Mouse (Mus musculus) frontal cortex, adult (tissue): ENCODE measurements around the gene Tmem175.
"Not testable (repeated sequence)": the region's sequence is repeated elsewhere in the genome, so short reads cannot be mapped to it uniquely, and the experiment has no call there.

Experiments used
- ATAC-seq: cut with Nextera tagmentation; 2 replicates; pipeline ENCODE4 v1.9.2; 2017; ENCODE audit warnings: mild to moderate bottlenecking, moderate library complexity, mixed read lengths; ENCODE audit not compliant: low TSS enrichment

Tmem175 gene

DNA sequence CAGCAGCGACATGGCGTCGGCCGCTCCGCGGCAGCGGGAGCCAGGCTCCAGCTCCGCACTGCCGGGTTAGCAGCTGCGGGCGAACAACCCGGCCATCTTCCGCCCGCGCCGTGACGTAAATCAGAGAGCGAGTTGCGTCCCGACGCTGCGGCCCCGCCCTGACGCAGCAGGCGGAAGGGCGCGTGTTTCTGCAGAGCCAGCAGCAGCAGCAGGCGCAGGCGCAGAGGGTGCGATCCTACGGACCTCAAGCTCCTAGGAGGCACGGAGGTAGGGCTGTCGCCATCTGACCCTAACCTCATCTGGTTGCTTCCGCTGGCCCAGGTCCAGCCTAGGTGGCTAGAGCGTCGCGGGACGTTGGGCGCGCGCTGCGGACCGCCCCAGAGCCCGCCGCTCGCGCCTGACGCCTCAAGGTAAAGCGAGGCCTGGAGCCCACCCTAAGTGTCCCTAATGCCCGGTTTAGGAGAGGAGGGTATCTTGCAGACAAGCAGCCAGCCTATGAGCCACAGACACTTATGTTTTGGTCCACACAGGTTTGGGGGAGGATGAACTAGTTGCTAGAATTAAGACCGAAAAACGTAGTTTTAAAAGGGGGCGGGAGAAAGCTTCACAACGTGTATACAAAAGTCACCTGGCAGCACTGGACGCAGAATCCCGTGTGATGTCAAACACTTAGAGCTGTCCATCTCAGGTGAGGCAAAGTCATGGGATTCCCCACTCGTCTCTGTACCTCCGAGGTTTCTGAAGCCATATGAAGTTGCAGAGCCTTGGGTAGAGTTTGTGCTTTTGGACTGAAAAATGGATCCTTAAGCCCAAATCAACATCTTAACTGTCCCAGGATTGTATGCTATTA lies at the start of gene Tmem175, which contains the start of gene Gak:
Gene Tmem175, plus strand, starts transcription at position 137 of the 850 bp plus-strand sequence.
Gene Gak, minus strand, starts transcription at position 122 of the 850 bp plus-strand sequence.
- ATAC-seq = peak; percentile 97

DNA sequence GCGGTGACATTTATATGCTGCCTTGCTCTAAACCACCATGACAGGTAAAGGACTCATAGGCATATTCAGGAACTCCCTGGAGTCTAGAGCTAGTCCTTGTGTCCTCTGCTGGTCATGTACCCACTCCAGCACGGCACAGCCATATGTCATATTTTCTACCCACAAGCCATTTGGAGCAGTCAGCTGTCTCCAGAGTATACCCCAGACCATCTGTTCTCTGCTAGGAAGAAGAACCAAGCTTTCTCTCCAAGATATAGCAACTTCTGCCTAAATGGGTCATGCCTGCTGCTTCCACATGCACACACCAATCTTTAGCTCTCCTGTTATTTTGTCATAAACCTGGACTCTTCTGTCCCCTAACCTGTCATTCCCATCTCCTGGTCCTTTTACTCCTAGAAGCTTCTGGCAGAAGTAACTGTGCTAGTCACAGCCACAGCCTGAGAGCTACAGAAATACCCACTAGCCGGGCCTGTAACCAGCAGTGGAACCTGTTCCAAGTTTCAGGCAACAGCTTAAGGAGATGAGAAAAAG lies 48.1 kb upstream of the Tmem175 start:
- ATAC-seq = peak; percentile 90

DNA sequence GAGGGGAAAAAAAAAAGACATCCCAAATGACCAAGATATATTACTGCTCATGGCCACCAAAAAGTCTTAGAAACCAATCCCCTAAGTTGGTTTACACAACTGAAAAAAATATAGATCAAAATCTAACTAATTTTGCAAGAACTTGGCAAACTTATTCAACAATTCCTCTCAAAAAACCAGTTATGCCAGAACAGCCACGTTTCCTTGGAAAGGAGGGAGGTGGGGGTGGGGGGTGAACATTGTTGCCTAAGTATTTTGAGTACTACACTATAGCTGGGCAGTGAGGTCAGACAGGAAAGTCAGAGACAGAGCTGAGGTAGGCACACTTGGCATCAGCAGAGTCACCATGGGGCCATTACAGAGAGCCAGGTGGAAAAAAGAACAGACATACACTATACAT lies 29.6 kb upstream of the Tmem175 start:
- ATAC-seq = no peak

DNA sequence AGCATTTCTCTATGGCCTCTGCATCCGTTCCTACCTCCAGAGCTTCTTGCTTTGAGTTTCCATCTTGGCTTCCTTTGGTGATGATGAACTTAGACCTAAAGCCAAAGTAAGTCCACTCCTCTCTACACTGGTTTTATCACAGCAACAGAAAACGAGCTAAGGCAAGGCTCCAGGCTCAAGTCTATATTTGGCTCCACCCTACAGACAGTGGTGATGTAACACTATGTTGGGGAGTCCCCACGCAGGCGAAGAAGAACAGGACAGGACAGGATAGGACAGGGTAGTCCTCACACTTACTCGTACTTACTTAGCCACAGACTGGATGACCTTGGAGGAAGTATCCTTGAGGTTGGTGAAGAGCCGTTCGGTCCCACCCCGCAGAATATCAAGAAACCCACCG lies 27.0 kb upstream of the Tmem175 start:
- peak; percentile 98 for ATAC-seq

DNA sequence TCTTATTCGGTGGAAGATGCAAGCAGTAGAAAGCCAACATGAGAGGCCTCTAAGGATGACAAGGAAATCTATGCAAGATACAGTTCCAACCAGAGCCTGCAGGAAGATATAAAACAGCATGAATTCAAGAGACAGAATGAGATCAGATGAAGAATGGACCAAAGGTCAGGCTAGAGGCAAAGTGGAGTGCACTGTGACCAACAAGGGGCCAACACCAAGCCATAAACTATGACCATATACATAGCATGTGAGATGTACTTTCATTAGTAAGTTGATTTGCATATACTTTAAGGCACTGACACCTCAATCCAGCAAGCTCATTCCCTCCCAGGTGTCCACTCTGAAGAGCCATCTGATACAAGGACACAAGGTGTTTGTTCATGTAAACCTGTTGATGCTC lies 19.1 kb upstream of the Tmem175 start:
- no peak for ATAC-seq

DNA sequence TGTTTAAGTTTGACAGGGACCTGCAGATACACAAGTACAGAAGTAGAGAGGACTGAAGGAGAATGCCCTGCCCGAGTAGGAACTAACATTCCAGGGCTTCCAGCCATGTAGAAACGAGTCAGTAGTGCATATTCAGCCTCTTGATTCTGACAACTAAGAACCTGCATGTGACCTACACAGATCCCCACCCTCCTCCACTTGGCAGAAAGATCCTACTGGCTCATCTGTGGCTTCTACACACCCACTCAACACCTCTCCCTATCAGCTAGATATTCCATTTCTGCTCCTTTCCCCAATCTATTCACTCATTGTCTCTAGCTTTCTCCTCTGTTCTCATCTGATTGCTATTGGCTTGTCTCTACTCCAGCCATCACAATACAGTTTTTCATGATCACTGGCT lies 7.7 kb upstream of the Tmem175 start:
- ATAC-seq = peak; percentile 86

DNA sequence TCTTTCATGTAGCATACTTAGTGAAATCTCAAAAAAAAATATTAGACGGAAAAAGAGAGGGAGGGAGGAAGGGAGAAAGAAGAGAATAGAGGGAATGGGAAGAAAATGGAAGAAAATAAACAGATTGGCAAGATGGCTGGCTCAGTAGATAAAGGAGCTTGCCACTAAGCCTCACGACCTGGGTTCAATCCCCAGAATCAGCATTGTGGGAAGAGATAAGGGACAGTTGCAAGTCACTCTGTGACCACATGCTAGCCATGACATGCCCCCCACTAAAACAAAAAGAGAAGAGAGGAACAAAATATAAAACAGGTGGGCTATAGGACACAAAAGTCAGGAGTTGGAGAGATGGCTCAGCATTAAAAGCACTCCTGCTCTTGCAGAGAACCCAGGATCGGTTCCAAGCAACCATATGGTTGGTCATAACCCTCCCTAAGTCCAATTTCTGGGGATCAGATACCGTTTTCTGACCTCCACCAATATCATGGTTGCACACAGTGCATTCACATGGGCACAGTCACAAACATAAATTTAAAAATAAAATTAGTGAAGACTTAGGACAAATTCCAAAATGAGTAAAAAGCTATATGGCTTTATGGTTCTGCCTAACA lies 3.4 kb upstream of the Tmem175 start:
- no peak for ATAC-seq

DNA sequence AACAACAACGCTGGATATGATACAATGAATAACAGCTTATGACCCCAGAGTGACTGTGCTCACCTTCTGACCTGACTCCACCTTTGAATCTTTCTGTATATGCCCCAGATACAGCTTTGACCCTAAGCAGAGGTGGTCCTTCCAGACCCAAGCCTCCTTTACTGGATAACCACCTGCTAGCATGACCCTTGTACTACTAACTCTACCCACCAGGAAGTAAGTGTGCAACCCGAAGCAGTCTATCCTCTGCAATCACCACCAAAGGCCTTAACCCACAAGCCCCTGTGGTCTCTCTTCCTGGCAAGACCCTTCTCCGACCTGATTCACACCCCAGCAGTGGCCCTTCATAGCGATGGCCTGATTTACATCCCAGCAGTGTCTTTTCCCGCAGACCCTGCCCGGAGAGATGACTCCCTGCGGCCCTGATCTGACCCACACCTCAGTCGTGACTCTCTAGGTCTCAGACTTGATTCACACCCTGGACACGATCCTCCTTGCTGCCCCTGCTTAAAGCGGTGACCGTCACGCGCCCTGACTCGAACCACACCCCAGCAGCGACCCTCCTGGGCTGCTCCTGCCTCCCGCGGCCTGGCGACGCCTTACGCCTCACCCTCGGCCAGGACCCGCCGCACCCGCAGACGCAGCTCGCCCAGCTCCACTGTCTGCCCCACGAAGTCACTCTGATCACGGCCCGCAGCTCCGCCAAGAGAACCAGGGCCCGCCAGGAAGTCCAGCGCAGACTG lies 508 bp upstream of the Tmem175 start:
- peak; percentile 72 for ATAC-seq

DNA sequence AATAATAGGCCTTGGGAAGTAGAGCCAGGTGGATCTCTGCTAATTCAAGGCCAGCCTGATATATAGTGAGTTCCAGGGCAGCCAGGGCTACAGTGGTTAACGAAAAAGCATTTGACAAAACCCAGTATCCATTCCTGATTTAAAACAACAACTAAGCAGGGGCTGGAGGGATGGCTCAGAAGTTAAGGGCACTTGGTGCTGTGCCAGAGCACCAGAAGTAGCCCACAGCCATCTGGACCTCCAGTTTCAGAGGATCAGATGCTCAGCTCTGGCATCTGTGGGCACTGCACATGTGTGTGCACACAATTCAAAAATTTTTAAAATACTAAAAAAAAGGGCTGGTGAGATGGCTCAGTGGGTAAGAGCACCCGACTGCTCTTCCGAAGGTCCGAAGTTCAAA lies 4.1 kb downstream of the Tmem175 start:
- no peak for ATAC-seq

DNA sequence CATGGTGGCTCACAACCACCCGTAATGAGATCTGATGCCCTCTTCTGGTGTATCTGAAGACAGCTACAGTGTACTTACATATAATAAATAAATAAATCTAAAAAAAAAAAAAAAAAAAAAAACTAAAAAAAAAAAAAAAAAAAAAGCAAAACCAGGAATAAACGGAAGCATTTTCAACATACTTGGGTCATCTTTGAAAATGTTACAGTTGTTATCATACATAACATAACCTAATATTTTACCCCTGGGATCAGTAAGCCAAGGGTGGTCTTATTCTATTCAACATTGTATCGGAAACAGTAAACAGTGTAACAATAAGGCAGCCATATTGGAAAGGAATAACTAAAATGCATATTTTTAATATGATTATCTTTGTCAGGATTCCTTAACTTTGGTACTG lies 4.5 kb downstream of the Tmem175 start:
- ATAC-seq = not testable (repeated sequence)

DNA sequence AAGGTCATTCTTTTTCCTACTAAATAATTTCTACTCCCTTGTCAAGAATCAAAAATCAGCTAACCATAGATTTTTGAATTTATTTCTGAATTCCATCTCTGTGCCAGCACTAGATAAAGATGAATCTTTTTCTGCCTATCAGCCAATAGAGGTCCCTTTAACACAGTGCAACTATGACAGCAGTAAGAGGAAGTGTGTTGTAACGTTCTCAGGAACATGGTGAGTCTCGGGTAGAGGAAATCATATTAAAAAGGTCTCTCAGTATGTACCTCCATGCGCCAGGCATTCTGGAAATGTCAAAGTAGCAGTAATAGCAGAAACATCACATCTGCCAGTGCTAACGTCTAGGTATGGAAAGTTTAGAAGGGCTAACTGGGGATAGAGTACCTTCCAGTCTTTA lies 6.6 kb downstream of the Tmem175 start:
- no peak for ATAC-seq

DNA sequence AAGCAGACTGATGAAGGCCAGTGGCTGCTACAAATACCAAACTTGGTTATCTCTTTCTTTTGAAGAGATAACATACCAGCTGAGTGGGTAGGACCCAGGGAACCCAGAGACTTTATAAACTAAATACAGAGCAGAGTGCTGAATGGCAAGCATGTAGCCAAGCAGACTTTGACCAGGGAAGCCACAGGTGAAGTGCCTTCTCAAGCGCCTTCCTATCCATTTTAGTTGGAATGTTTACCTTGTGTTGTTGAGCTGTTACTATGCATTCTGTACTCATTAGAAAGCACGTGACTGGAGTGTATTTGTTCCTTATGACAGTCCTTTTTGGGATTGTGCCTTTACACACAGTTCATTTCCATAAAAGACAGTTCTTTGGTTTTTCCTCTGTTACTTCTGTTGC lies 14.1 kb downstream of the Tmem175 start:
- ATAC-seq = no peak

DNA sequence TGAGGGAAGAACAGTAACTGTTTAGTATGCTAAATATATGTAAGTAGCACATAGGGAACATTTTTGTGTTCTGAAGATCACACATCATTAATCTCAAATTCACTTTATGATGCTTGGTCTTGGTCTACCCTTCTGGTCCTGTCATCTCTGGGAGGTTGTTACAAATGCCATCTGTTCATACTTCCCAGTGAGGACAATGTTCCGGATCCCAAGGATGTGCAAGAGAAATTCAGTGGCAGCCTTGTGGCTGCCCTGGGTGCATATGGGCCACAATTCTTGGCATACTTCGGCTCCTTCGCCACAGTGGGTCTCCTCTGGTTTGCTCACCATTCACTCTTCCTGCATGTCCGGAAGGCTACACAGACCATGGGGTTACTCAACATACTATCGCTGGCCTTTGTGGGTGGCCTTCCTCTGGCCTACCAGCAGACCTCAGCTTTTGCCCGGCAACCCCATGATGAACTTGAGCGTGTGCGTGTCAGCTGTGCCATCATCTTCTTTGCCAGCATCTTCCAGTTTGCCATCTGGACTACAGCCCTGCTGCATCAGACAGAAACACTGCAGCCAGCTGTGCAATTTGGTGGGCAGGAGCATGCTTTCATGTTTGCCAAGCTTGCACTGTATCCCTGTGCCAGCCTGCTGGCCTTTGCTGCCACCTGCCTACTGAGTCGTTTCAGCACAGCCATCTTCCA lies 16.2 kb downstream of the Tmem175 start:
- ATAC-seq = peak; percentile 48

DNA sequence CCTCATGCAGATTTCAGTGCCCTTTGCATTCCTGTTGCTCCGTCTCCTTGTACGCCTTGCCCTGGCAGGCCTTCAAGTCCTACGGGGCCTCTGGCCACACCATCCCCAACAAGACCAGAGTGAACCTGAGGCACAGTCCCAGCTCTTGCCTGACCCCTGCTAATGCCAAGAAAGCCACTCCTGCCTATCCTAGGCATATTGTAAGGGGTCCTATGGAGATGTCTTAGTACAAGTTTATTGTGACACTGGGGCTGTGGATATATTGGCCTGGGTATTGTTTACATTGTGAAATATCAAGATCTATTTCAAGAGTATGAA lies 16.7 kb downstream of the Tmem175 start:
- no peak; the same call in 1 of the 2 replicates for ATAC-seq

DNA sequence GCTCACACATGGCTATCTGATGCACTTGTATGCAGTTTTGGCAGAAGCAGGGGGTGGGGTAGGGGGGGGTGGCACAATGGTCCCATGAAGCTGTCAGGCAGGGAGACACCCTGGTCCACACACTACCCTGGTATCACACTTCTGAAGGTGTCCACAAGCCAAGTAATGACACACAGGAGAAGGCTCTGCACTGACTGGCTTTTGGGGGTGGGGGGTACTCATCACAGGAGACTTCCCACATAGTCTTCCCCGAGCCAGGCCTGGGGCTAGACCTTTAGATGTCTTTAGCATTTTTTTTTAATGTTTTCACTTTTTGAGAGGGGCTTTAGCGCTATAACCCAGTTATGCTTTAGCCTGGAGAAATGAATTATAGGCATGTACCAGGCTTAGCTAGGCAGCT lies 17.7 kb downstream of the Tmem175 start:
- no peak for ATAC-seq

DNA sequence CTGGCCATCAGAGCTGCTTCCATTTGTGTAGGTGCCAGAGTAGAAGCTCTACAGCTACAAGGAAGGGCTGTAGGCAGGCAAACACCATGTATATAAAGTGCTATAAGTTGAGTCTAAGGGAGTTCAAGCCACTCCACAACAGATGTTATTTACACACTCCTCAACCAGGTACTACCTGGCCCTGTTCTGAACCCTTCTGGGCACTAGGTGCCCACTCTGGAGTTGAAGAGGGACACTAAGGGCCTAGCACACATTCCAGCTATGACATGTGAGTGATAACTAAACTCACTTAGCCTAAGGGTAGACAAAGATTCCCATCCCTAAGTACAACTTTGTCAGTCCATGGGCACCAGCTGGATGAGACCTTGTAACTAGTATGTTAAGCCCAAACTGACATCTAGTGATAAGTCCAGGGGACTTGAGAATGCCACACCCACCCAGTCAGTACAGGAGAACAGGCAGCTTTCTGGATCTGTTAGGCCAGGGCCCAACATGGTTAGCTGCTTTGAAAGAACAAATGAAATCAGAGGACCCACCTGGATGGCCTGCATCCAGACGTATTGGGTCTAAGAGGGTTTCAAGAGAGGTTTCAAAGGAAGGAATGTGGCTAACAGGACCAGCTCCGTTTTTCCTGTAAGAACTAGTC lies 18.4 kb downstream of the Tmem175 start:
- ATAC-seq = no peak

DNA sequence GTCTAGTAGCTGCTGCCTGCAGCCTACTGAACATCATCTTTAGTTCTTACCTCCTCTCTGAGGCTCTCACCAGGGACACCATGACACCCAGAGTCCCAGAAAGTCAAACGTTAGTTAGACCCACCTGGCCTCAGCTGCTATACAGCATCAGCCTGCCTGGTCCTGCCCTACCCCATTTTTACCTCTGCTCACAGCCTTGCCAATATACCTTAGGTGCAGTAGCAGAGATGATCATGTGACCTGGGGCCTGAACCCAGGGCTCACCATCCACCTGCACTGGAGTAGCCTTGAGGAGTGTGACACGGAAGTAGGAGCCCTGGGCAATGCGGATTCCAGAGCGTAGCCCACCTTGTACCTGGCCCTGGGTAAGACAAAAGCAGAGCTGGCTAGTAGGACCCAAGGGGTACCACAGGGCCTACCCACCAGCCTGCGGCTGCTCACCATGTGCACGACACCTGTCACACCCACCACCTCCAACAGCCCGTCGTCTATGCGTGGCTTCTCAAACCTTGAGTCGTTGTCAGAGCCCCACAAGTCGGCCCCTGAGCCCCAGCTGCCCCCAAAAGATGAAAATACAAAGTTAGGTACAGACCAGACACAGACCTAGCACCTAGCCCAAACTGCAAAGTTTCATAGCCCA lies 19.5 kb downstream of the Tmem175 start:
- no peak for ATAC-seq

DNA sequence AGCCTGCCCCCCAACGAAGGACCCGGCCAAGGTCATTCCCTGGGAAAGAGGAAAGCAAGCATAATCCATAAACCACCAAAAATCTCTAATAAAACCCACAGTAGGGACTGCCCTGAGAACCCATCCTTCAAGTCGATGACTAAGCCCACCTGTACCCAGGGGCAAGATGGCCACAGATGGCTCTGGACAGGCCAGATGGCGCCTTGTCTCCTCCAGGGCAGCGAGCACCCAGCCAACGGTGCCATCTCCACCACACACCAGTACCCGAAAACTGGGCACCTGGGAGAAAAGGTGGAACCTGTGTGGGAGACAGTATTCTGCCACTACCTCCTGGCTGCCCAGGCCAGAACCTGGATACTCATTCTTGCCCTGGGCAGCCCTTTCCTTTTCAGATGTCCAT lies 20.8 kb downstream of the Tmem175 start:
- no peak for ATAC-seq

DNA sequence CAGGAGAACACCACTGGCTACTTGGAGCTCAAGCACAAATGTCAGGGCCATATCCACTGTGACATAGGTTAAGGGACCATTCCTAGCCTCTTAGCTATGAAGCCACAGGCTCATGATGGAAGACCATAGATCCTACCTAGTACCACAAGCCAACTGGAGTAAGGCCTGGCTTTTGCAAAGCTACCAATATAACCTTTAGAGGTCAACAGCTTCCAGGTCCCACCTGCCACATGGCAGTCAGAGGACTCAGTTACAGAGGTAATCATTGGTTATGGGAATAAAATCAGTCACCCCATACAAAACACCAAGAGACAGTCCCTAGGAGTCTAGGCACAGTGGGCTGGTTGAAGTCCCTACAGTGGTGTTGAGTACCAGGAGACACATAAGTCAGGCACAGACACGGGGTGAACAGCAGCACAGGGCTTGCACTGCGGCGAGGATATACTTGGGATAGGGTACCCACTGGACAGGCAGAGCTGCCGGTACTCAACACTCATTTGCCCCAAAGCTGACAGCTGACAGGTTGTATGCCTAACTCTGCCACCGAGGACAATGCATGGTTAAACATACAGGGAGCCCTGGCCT lies 21.7 kb downstream of the Tmem175 start:
- ATAC-seq = 0 out of 2 replicates have a peak, but pooled peaks have one; percentile 1

DNA sequence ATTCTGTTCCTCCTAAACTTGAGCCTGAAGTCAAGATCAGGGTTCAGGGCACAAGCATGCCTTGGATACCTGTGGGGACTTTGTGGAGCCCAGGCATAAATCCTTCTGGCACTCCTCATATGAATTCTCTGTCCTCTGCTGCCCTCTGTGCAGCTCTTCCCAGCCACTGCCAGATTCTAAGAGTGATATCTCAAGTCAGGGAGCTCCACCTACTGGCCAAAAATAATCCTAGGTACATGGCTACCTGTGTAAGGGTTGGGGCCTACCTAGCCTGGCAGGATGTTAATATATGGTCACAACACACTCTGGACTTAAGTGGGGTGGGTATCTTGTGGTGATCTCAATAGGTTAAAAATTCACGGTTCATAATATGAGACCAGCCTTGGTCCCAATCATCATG lies 22.3 kb downstream of the Tmem175 start:
- peak; percentile 72 for ATAC-seq
